Mouse (Mus musculus): ENCODE results near the gene Mia2.
A peak's percentile ranks its signal among the peaks of the same experiment; 100 is the strongest.
"Not testable (repeated sequence)": the region's sequence is repeated elsewhere in the genome, so short reads cannot be mapped to it uniquely, and the experiment has no call there.

Gene Mia2

DNA sequence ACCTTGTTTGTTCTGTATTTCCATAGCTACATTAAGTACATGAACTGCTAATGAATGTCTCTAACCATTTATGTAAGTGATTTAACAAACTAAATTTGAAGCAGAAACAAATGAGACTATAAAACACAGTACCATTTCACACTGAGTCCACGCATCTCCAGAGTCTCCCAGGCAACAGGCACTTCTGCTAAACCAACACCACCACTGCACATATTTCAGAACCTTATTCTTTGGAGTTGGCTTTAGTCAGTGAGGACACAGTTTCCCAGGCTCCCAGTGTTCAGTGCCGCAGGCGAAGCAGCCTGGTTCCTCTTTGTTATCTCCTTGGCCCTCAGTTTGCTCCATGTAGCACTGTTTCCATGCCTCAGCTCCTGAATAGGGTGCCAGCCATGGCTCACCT is 82.2 kb downstream of the Mia2 start:
- no peak for DNase-seq

DNA sequence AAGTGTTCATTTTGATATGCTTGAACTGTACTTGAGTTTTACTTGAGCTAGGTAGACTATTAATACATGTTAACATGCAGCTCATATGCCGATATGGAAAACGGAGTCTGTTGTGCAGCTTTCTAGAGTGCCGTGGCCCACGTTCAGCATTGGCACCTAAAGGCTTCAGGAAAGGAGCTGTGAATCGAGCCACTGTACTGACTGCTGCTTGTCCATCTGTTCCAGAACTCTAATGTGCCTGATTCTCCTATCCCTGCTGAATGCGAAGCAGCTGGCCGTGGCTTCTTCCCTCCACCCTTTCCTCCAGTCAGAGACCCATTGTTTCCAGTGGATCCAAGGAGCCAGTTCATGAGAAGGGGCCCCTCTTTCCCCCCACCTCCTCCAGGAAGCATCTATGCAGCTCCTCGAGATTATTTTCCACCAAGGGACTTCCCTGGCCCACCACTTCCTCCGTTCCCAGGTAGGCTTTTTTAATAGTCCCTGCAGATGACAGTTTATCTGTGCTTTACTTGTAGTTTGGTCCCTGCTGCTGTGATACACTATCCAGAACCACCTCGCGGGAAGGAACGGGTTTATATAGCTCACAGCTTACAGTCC is 92.6 kb downstream of the Mia2 start:
- no peak for DNase-seq

DNA sequence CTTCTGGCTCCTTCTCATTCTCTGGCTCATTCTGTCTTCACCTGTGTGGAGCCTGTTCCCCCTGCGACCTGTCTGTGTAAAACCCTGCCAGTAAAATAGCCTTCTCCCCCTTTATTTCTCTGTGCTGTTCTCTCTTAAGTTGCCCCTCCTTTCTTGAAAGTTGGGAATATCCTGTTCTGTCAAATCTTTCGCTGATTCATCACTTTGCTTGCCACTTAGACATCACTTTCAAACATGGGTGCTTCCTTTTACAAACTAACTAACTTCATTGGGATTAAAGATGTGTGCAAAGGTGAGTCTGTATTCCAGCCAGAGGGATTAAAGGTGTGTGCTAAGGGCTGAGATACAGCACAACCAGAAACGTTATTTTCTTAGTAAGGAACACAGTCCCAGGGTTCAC is 98.0 kb downstream of the Mia2 start:
- DNase-seq: no peak

- no peak for DNase-seq
These were observed 98.9 kb downstream of the Mia2 start for GRCm38 (mm10) chr12:59194341-59195003.

GRCm38 (mm10) chr12:59195065-59195464 is 99.5 kb downstream of the Mia2 start:
- no peak for DNase-seq

DNA sequence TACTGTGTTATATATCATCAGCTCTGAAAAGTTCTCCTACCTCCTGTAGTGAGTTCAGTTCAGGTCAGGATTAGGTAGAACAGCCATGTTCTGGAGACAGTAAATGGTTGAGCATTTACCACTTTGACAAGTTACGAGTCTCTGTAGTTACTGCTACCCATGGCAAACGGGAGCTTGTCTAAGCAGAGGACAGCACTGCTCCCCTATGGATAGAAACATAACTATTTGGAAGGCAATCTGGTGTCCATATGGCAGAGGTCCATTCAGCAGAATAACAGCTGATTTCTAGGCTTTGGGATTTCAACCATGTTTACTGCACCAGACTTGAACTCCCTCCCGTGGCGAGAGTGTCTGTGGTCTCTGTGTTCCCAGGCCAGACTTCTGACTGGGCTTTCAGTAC is 100.3 kb downstream of the Mia2 start:
- no peak for DNase-seq

GRCm38 (mm10) chr12:59198750-59199149 is 103.2 kb downstream of the Mia2 start:
- no peak for DNase-seq

DNA sequence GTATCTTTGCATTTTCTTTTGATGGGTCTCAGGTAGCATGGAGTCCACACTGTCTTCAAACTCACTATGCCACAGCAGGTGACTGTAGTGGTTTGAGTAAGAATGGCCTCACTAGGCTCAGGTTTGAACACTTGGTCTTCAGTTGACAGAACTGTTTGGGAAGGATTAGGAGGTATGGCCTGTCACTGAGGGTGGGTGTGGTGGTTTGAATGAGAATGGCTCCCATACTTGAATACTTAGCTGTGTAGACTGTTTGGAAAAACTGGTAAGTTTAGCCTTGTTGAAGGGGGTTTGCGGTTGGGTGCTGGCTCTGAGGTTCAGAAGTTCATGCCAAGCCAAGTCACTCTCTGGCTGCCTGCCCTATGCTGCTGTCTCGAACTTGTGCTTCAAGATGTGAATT is 103.8 kb downstream of the Mia2 start:
- no peak for DNase-seq

GRCm38 (mm10) chr12:59205571-59205970 is 110.0 kb downstream of the Mia2 start:
- no peak for DNase-seq

DNA sequence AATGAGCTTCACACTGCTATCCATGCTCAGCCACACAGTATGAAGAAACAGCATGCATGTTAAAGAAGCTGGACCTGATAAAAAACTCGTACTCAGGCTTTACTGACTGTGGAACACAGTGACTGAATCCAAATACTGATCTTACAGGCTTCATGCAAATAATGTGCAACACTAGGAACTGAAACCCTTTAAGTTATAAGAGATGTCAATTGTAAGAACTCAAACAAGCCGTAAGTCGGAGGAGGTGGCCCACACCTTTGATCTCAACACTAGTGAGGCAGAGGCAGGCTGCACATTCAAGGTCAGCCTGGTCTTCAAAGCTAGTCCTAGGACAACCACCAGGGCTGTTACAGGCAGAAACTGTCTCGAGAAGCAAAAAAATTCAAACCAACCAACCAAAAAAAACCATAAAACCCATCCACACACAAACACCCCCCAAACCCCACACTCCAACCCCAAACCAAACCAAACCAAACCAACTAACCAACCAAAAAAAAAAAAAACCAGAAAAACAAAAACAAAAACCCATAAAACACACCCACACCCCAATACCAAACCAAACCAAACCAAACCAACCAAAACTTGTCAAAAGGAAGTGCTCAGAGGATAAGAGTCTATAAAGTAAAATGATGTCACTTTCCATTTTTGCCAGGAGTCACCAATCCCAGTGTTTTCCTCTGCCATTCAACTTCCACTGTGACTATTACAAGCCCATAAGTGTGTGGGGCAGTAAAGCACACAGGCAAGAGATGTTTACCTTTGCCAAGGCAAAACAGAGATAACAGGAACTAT is 110.8 kb downstream of the Mia2 start:
- no peak for DNase-seq

DNA sequence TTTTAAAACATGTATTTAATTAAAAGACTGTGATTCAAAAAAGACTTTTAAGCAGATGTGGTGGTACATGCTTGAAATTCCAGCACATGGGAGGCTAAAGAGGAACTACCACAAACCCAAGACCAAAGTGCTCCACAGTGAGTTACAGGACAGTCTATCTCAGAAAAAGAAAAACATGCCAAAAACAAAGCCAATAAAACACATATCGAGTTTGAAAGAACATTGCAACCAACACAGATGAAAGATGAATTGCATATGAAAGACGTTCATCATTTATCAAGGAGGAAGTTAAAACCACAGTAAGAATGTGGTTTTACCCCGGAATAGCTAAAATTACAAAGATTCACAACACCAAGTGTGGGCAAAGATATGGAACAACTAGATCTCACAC is 111.4 kb downstream of the Mia2 start:
- DNase-seq: no peak

DNA sequence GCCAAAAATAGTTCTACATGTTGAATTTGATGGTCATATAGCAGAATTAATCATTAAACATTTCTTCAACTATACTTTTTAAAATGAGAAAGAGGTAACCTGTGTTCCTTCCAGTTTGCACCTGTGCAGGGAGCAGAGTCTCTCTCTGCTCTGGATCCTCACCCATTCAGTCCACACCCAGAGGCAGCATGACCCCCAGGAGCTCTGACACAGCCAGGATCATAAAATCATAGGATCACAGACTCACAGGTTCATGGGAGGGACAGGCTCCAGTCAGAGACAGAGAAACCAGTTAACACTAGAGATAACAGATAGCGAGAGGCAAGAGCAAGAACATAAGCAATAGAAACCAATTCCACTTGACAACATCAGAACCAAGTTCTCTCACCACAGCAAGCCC is 112.2 kb downstream of the Mia2 start:
- DNase-seq: no peak

GRCm38 (mm10) chr12:59216176-59216575 is 120.6 kb downstream of the Mia2 start:
- DNase-seq: no peak

DNA sequence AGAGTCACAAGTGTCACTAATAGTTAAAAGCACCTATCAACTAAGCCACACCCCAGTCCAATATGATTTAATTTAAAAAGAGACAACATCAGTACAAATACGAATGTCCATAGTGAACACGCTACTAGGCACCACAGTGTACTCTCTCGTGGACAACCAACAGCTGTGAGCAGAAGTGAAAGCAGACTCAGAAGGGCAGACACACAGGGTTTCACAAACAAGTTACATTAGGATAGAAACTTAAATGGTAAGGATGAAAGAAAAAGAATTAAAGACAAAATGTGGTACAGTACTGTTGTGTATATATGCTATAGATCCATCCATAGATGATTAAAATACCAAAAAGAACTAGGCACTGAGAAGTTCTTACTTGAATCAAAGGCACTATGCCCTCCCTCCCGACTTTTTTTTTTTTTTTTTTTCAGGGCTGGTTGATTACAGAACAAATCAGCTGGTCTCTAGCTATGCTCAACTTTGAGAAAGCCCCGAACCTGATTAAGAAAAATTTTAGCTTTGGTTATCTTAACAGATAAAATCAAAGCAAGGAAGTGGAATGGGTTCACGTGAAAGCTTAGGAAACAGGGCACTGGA is 121.2 kb downstream of the Mia2 start:
- no peak for DNase-seq

GRCm38 (mm10) chr12:59217331-59217730 is 121.7 kb downstream of the Mia2 start:
- DNase-seq: no peak

DNA sequence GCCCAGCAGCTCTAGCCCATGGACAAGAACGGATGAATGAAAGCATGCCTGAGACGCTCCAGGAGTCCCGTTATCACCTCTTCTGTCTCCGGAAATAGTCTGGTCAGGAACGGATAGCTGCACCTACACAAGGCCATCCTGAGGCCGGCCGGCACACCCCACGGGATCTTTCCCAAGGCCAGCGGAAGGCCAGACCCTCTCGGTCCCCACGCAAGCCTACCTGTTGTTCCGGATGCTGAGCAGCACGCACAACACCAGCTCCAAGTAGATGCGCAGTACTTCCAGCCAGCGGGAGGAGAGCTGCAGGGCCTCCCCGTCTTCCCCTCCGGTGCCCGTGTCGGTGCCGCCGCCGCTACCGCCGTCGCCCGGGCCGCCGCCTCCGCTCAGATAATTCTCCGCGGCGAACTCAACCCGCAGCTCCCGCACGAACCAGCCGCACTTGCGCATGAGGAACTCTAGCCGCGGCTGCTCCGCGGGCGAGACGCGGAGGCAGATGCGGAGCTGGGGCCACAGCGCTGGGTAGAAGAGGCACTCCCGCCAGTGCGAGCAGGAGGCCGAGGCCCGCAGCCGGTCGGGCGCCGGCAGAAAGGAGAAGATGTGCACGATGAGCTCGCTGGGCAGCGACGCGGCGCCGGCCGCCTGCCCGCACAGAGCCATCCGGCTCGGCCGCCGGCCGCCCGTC is 123.2 kb downstream of the Mia2 start:
- DNase-seq: peak; percentile 51

GRCm38 (mm10) chr12:59219325-59220225 is 124.0 kb downstream of the Mia2 start, which contains the start of gene Fbxo33:
Gene Fbxo33 (minus strand): TSS chr12:59219725.
- DNase-seq: peak; percentile 99

- DNase-seq: no peak
These were observed 132.8 kb downstream of the Mia2 start for GRCm38 (mm10) chr12:59228401-59228800.

GRCm38 (mm10) chr12:59238434-59238833 is 142.8 kb downstream of the Mia2 start:
- DNase-seq: no peak

DNA sequence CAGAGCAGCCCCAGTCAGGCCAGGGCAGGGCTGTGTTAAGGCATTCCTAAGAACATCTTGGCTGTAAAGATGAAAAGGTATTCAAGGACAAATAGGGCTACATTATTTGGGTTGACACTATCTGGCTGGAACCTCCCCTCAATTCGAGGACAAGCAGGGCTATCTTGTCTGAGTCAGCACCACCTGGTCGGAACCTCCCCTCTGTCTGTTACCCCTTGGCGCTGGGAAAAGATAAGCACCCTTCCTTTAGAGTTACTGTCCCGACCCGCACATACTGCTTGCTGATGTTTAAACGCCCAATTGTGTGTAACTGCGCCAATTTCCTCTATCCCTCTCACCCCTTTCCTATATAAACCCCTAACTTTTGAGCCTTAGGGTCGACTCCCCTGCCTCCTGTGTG is 145.4 kb downstream of the Mia2 start:
- not testable (repeated sequence) for DNase-seq
